Mouse (Mus musculus) CD4-positive, CD25-positive, alpha-beta regulatory T cell (primary cell): ENCODE results near the gene Samd10. TPM values are rescaled to one million over a fixed set of nuclear protein-coding genes. Genes with fewer than 3 reads are reported as not detected.

Experiments
- polyA plus RNA-seq: library from polyadenylated mRNA; unstranded; fragments of 100-300 nt; shearing (Covaris generic); gene quantifications from one replicate; pipeline ENCODE4 v1.2.1, GENCODE M21; 2017

The Samd10 gene
- polyA plus RNA-seq: 37.9 TPM

DNA sequence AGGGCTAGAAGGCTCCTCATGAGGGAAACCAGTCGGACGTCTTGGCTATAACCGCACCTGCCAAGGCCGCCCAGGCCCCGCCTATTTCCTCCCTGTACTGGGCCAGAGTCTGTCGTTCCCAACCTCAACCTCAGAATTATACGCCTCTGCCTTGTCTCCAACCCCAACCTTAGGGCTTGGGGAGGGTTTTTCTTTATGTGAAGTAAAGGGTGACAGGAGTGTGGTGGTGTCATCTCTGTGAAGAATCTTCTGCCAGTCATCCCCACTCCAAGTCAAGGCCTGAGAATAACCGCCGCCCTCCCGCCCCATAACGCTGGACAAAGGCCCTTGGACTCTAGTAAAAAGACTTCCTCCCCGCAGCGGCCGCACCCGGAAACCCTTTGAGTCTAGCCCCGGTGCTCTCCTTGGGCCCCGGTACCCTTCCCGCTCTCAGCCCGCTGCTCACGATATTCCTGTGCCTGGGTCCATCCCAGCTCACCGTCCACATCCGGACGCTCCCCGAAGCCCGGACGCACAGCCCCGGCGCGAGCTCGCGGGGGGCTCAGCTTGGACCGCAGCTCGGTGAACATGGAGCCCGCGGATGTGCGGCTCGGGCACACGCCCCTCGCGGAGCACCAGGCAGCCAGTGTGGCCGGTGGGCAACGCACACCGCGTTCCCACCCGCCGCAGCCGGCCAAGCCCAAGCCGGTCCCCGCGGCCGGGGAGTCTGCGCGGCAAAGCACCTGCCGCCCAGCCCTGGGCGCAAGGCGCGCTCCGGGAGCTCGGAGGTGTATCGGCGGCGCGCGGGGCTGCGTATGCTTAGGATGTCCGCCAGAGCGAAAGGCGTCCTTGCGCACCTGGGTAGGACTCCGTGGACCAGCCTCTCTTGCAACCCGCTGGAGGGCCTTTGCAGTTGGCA lies at the start of gene Samd10:
Gene Samd10, minus strand, starts transcription at position 759 of the 898 bp plus-strand sequence.

DNA sequence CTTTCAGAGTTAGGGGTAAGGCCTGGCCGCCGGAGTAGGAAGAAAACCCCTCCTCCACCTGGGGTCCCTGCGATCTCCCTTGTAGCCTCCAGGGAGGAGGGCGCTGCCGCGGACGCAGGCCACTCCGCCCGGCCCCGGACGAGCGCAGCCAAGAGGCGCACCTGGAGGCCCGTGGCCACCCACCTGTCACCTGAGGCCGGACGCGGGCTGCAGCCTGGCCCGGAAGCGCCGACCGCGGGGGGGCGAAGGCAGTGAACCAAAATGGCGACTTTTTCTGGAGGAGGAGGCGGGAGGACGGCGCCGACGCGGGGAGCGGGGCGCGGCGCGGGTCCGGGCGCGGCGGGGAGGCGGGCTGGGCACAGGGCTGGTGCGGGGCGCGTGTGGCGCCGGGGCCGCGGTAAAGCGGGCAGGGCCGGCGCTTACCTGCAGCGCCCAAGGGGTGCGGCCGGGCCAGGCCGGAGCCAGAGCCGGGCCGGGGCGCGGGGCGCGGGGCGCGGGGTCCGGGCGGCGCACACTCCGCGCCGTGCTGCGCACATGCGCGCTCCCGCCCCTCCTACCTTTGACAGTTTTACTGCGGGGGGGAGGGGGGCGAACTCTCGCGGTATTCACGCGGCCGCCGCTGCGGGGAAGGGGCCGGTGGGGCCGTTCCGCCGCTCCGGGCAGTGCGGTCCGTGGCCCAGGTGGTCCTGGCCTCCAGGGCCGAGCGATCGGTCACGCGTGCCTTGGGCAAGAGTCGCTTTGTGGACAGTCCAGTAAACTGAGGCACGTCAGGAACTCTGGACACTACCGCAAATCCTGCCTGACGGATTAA lies 6.6 kb downstream of the Samd10 start, which contains the start of gene Zfp512b:
Gene Zfp512b, minus strand, starts transcription at position 573 of the 811 bp plus-strand sequence.

DNA sequence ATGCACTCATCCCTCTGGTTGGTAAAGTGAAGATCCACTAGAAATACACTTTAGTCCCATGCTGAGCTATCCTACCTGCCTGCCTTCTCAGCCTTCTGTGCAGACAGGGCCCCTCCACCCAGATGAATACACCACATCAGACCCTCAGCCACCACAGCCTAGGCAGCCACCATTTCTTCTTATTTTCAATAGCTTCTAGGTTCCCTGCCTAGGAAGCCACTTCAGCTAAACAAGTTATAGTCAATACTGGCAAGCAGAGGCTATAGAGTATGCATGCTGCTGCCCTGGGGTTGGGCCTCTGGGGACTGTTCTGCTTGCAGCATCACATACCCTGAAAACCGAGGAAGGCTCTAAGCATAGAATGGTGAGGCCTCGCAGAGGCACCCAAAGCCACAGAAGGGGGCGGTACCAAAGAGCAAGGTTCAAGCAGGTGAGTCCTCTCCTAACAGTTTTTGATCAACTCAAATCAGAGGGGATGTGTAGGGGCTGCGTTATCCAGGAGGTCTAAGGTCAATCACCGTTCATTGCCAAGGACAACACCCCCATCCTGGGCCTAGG lies 7.4 kb downstream of the Samd10 start, which contains the start of gene Prpf6:
Gene Prpf6, plus strand, starts transcription at position 341 of the 558 bp plus-strand sequence.

DNA sequence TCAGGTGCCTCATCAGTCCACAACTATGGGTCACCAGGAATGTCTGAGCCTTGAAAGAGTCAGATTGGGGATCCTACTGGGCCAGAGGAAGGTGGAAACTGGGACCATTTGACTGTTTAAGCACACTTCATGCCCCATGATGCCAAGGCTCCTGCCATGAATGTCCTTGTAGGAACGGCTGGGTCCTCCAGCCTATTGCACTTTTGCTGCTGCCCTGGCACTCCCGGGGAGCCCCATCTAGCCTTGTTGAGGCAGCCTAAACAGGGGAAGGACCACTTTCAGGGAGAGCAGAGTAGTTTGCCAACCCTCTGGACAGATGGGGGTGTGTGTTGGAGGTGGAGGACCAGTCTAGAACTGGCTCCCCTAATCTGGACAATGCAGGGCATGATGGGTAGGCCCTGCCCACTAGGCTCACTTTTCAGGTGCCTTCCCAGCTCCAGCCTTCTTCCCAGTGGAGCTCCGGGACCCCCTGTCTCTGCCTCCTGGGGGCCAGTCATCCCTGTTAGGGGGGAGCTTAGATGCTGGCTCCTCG lies 14.5 kb downstream of the Samd10 start, which contains the start of gene Uckl1:
Gene Uckl1, minus strand, starts transcription at position 482 of the 532 bp plus-strand sequence.

Other genes starting within 250 kb of the Samd10 start
- gene Zgpat, start 234.3 kb downstream of the Samd10 start, polyA plus RNA-seq: 105 TPM
- gene Arfrp1, start 233.8 kb downstream of the Samd10 start, polyA plus RNA-seq: 131 TPM
- gene Lime1, start 219.1 kb downstream of the Samd10 start, polyA plus RNA-seq: 247 TPM
- 2.1 TPM for gene Zbtb46, start 139.8 kb downstream of the Samd10 start, polyA plus RNA-seq
- gene Abhd16b, start 106.0 kb downstream of the Samd10 start, polyA plus RNA-seq: not detected
- 82.2 TPM for gene Tpd52l2, start 102.1 kb downstream of the Samd10 start, polyA plus RNA-seq
- 114 TPM for gene Dnajc5, start 78.7 kb downstream of the Samd10 start, polyA plus RNA-seq
- gene Uckl1, start 14.3 kb downstream of the Samd10 start, polyA plus RNA-seq: 226 TPM
- gene Prpf6, start 7.3 kb downstream of the Samd10 start, polyA plus RNA-seq: 88.6 TPM
- 40.6 TPM for gene Zfp512b, start 6.4 kb downstream of the Samd10 start, polyA plus RNA-seq
- gene Gm29797, start 57.8 kb upstream of the Samd10 start, polyA plus RNA-seq: not detected
- gene Sox18, start 72.4 kb upstream of the Samd10 start, polyA plus RNA-seq: not detected
- 19.6 TPM for gene Tcea2, start 81.1 kb upstream of the Samd10 start, polyA plus RNA-seq
- 222 TPM for gene Rgs19, start 94.8 kb upstream of the Samd10 start, polyA plus RNA-seq
- gene Lkaaear1, start 99.2 kb upstream of the Samd10 start, polyA plus RNA-seq: not detected
- 0.34 TPM for gene Oprl1, start 115.8 kb upstream of the Samd10 start, polyA plus RNA-seq
- not detected for gene Myt1, start 164.1 kb upstream of the Samd10 start, polyA plus RNA-seq
- gene Pcmtd2, start 238.6 kb upstream of the Samd10 start, polyA plus RNA-seq: 71.4 TPM